Mouse (Mus musculus): ENCODE results near the gene Snd1.

- no peak for TF ChIP-seq CHD2 (IDR thresholded peaks at IDR 0.05; ENCODE audit: low read depth, low read length)
- no peak for TF ChIP-seq ZNF384 (IDR thresholded peaks at IDR 0.05; ENCODE audit: low read depth, low read length)
- peak; percentile 46; the same call in 1 of the 2 replicates for TF ChIP-seq ZC3H11A (IDR thresholded peaks at IDR 0.05; ENCODE audit: borderline replicate concordance, low read depth, low read length)
- TF ChIP-seq HCFC1 (IDR thresholded peaks at IDR 0.05; ENCODE audit: borderline replicate concordance, insufficient read depth, low read length) = 0 out of 2 replicates have a peak, but pooled peaks have one; percentile 30
- TF ChIP-seq MAFK (IDR thresholded peaks at IDR 0.05; ENCODE audit: insufficient read depth, low read depth, low read length) = no peak
Observed at GRCm38 (mm10) chr6:28955581-28955980, 480.6 kb downstream of the Snd1 start.
